Mouse (Mus musculus): ENCODE results near the gene Sys1. TPM values are rescaled to one million over a fixed set of nuclear protein-coding genes. Genes with fewer than 3 reads are reported as not detected.

The Sys1 gene
- polyA plus RNA-seq, 1 experiment from 2014 or later, result 59.2 TPM

DNA sequence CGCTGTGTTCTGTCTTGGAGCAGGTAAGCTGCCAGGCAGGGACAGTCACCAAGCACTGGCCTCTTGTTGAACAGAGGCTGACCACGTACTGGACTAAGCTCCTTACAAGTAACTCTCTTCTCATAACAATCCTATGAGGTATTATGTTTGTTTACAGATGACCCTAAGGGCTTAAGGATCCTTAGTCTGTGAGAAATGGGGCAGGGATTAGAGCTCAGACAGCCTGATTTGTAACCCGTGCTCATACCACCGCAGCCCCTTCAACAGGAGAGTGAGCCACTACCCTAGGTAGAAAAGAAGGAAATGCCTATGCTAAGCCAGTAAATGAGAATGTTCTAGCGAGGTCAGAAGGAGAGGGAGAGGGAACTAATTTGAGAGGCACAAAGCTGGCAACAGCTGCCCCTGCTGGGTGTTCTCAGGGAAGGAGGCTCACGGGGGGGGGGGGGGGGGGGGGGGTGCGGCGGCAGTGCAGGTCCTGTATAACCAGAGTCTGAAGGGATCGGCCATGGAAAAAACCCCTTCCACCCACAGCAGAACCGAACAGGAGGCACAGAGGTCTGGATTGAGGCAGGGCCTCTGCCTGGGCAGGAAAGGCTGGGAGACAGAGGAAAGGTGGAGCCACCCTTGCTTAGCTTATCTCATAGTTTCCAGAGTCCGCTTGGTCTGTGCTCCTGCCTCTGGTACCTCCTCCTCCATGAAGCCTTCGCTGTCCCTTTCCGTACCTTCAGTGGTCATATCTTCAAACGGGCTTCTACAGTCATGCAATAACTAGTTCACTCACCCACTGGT is 55.6 kb downstream of the Sys1 start:
- H3K9me3 ChIP-seq (replicated peaks), result no peaks in the 10 kb centered on the region
- WGBS, result 60% methylated on average over 14 of the region's 14 CpGs
- no peak for ATAC-seq (replicated peaks; ENCODE audit: low FRiP score)
- H3K4me3 ChIP-seq (replicated peaks), result no peak overlapping the region
- no peak overlapping the region for H3K4me2 ChIP-seq
- H3K27me3 ChIP-seq, result no peaks in the 10 kb centered on the region
- H3K9ac ChIP-seq, result no peak overlapping the region
- peaks cover 9% of the 10 kb centered on the region for H3K36me3 ChIP-seq
- H3K27ac ChIP-seq, result no peak overlapping the region
- H3K4me1 ChIP-seq, result 0 out of 2 replicates have a peak, but pooled peaks cover 17% of the 10 kb centered on the region

DNA sequence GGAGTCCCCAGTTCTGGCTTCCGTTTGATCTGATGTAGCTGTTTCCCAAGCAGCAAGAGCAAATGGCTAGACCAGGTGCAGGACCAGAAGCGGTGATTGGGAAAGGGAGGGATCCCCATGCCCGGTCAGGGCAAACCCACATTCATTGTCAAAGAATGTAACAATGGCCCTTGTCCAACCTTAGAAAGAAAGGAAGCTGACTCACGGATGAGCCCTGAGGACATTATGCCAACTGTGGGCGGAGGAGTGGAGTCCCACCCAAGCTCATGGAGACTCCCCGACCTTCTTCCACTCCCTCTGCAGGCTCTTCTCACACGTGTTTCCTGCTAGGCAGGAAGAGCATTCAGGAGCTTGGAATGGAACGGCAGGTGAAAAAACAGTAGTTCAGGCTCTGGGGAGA is 56.6 kb downstream of the Sys1 start:
- 61% methylated on average over 8 of the region's 8 CpGs for WGBS
- ATAC-seq (replicated peaks; ENCODE audit: low FRiP score), result no peak
- H3K36me3 ChIP-seq, result peaks cover 6% of the 10 kb centered on the region; the same call in 1 of the 2 replicates

DNA sequence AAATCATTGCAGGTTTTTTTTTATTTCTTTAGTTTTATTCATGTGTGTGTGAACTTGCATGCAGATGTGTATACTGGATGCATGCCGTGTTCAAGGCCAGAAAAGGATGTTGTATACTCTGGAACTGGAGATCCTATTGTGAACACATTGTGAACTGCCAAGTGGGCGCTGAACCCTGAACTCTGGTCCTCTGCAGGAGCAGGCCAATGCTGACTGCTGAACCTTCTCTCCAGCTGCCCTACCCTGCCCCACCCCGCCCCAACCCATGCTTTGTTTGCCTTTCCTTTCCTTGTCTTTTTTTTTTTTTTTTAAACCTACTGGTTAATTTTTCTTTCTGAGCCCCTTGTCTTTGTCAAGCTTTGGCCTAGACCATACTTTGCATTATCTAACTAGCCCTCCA is 58.2 kb downstream of the Sys1 start:
- no peak for ATAC-seq (replicated peaks; ENCODE audit: low FRiP score)
- H3K9me3 ChIP-seq (replicated peaks), result no peaks in the 10 kb centered on the region

More for the DNA sequence above, 56.6 kb downstream of the Sys1 start:
- Histone ChIP-seq H3K27me3 (no peaks in the 10 kb centered on the region), H3K4me1 (peaks cover 18% of the 10 kb centered on the region; the same call in 1 of the 2 replicates), H3K9me3 (replicated peaks) (no peaks in the 10 kb centered on the region), H3K4me3 (replicated peaks) (no peak overlapping the region), H3K9ac (no peak overlapping the region), H3K4me2 (no peak overlapping the region), H3K27ac (no peak overlapping the region)

DNA sequence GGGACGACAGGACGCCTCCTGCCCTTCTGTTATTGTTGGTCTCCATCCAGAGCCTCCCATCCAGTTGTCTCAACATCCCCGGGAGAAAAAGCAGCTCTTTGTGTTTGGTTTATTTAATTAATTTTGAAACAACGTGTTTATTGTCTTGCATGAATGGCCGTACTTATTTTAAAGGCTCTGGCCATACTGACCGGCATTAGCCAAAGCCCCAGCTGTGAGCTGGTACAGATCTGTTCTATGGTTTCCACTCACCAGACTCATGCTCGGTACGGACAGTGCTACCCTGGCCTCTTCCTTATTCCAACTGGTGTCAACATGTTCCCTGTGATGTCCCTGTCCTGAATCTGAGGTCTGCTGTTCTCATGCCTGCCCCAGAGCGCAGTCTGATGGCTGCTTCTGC is 59.1 kb downstream of the Sys1 start:
- H3K27ac ChIP-seq, result no peak overlapping the region
- WGBS, result 68% methylated on average over 9 of the region's 9 CpGs
- peaks cover 25% of the 10 kb centered on the region; the same call in 1 of the 2 replicates for H3K4me1 ChIP-seq
- no peak overlapping the region for H3K4me2 ChIP-seq
- H3K27me3 ChIP-seq, result no peaks in the 10 kb centered on the region
- H3K9ac ChIP-seq, result no peak overlapping the region
- H3K9me3 ChIP-seq (replicated peaks), result no peaks in the 10 kb centered on the region
- ATAC-seq (replicated peaks; ENCODE audit: low FRiP score), result no peak
- H3K36me3 ChIP-seq, result no peaks in the 10 kb centered on the region
- no peak overlapping the region for H3K4me3 ChIP-seq (replicated peaks)

More for the DNA sequence above, 58.2 kb downstream of the Sys1 start:
- no peaks in the 10 kb centered on the region for H3K36me3 ChIP-seq
- 76% methylated on average over 3 of the region's 3 CpGs for WGBS
- H3K27ac ChIP-seq, result no peak overlapping the region
- no peak overlapping the region for H3K4me3 ChIP-seq (replicated peaks)
- H3K4me1 ChIP-seq, result peaks cover 22% of the 10 kb centered on the region; the same call in 1 of the 2 replicates
- H3K9ac ChIP-seq, result no peak overlapping the region
- H3K4me2 ChIP-seq, result no peak overlapping the region
- no peaks in the 10 kb centered on the region for H3K27me3 ChIP-seq

DNA sequence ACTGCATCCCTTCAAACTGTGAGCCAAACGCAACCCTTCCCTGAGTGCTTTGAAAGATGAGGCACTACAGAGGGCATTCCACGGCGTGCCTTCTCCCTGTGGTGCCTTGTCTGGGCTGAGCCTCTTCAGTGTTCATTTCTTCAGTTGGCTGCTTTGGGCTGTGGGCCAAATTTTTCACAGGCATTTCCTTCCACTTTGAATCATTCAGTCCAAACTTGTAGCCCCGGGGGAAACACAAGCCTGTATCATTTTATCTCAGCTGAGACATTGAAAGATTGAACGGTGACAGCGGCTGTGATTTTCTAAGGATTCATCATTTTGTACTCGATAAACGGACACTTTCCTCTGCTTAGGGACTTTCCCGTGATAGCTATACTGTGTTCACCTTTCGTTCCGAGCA is 59.8 kb downstream of the Sys1 start:
- Histone ChIP-seq H3K27me3 (peaks cover 4% of the 10 kb centered on the region), H3K27ac (no peak overlapping the region), H3K4me2 (no peak overlapping the region), H3K4me1 (peaks cover 25% of the 10 kb centered on the region; the same call in 1 of the 2 replicates), H3K36me3 (no peaks in the 10 kb centered on the region), H3K9ac (no peak overlapping the region), H3K4me3 (replicated peaks) (no peak overlapping the region), H3K9me3 (replicated peaks) (no peaks in the 10 kb centered on the region)
- 85% methylated on average over 11 of the region's 11 CpGs for WGBS
- ATAC-seq (replicated peaks; ENCODE audit: low FRiP score), result no peak

DNA sequence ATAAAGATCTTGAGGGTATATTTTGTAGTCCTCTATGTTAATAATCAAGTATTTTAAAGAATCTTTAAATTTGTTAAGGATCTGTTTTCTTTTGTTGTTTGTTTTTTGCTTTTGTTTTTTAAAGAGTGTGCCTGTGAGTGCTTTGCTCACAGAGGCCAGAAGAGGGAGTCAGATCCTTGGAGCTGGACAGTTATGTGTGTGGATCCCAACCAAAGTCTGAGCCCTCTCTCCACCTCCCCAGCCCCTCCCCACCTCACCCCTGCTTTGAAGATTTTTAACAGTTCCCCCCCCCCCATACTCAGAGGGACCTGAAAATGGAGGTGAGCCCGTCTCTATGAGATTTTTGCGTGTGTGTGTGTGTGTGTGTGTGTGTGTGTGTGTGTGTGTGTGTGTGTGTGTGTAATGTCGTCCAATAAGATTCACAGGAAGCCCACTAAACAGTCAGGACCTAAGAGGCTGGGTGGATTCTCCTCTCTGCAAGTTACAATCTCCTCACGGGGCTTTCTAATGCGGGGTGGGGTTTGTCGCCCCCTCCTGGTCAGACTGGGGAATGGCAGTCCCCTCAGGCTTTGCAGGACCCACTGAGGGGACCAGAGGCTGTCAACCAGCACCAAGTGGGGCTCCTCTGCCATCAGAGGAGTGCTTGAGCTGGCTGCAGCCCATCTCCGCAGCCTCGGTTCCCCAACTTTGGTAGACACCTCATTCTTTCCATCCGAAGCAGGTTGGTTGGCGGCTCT is 60.9 kb downstream of the Sys1 start:
- Histone ChIP-seq H3K9ac (no peak overlapping the region), H3K4me1 (peaks cover 30% of the 10 kb centered on the region), H3K27me3 (peaks cover 12% of the 10 kb centered on the region), H3K36me3 (no peaks in the 10 kb centered on the region), H3K4me3 (replicated peaks) (no peak overlapping the region), H3K9me3 (replicated peaks) (no peaks in the 10 kb centered on the region), H3K4me2 (no peak overlapping the region), H3K27ac (no peak overlapping the region)
- 34% methylated on average over 10 of the region's 10 CpGs for WGBS
- ATAC-seq (replicated peaks; ENCODE audit: low FRiP score), result no peak

DNA sequence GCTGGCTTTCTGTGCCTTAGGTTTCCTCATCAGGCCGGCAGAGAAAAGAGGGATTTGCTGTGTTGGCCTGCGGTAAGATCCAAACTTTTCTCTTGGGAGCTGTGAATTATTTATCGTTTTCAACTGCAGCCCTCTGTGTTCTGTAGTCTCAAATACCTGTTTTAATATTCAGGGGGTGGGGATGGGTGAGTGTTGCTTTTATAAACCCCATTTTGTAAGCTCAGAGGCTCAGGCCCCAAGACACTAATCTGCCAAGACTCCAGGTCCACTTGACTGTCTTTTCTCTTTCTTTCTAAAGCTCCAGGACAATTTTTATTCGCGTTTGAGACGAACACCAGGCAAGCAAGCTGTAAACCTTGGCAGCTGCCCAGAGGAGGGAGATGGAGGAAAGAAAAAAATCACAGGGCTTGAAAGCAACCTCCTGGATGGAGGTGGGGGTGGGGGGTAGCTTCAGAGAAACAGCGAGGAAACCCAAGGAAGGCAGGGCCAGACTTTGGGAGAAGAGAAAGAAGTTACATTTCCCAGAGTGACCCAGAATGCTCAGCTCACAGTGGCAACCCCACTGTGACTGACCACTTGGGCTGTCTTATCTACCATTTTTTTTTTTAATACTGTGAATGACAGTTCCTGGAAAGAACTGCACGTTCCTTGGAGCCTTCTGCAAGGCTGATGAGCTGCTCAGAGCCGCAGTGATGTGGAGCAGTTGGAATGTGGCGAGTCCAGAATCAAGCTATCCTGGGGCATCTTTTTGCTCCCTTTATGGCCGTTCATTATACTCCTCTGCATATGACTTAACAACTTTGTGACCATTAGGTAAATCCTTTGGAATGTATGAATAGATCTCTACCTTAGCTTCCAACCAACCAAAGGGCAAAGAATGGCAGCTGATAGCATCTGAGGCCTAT is 61.8 kb downstream of the Sys1 start:
- H3K27me3 ChIP-seq, result peaks cover 12% of the 10 kb centered on the region
- no peaks in the 10 kb centered on the region for H3K36me3 ChIP-seq
- no peak overlapping the region for H3K4me3 ChIP-seq (replicated peaks)
- WGBS, result 47% methylated on average over 11 of the region's 11 CpGs
- no peaks in the 10 kb centered on the region for H3K9me3 ChIP-seq (replicated peaks)
- H3K4me1 ChIP-seq, result peaks cover 27% of the 10 kb centered on the region
- peak overlapping the region; percentile 48; the same call in 1 of the 2 replicates for H3K27ac ChIP-seq
- ATAC-seq (replicated peaks; ENCODE audit: low FRiP score), result no peak
- H3K4me2 ChIP-seq, result no peak overlapping the region
- no peak overlapping the region for H3K9ac ChIP-seq

DNA sequence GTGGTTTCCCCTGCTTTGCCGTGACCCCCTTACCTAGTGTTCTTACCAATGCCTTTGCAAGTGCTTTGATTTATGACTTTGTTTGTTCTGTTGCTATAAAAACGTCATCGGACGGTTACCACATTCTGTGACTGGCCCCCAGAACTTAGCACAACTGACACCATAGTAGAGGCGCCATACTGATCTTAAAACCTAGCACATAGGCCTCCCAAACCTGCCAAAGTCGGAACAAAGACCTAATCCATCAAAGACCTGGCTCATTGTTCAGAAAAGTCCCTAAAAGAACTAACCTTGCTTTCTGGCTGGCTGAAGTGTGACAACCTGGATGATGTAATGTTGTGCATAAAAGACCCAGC is 62.4 kb downstream of the Sys1 start:
- H3K27ac ChIP-seq, result peak overlapping the region; percentile 48; the same call in 1 of the 2 replicates
- H3K36me3 ChIP-seq, result no peaks in the 10 kb centered on the region

DNA sequence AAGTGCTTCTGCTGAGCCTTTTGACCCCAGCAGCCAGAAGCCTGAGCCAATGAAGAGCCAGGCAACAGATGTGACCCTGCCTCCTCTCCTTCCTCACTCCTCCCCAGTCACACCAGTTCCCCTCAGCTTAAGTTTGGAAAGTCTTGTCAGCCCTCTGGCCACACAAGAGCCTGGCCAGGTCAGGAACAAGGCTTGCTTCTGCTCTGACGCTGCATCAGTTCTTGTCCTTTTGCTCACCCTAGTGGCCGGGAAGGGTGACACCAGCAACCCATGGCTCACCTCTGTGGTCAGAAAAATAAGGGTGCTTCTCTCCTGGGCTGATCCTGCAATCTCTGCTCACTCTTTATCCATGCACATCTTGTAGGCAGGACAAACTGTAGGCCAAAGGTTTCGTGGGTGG is 64.0 kb downstream of the Sys1 start:
- Histone ChIP-seq H3K36me3 (no peaks in the 10 kb centered on the region), H3K9ac (no peak overlapping the region), H3K4me3 (replicated peaks) (no peak overlapping the region), H3K9me3 (replicated peaks) (no peaks in the 10 kb centered on the region), H3K27me3 (peaks cover 12% of the 10 kb centered on the region), H3K4me2 (no peak overlapping the region), H3K27ac (no peak overlapping the region), H3K4me1 (peaks cover 24% of the 10 kb centered on the region)
- peak; percentile 66; the same call in 1 of the 2 replicates for ATAC-seq (replicated peaks; ENCODE audit: low FRiP score)
- 15% methylated on average over 3 of the region's 3 CpGs for WGBS

More for the DNA sequence above, 62.4 kb downstream of the Sys1 start:
- Histone ChIP-seq H3K9ac (no peak overlapping the region), H3K4me2 (no peak overlapping the region), H3K27me3 (peaks cover 12% of the 10 kb centered on the region), H3K4me3 (replicated peaks) (no peak overlapping the region), H3K9me3 (replicated peaks) (no peaks in the 10 kb centered on the region), H3K4me1 (peaks cover 24% of the 10 kb centered on the region)
- 36% methylated on average over 6 of the region's 6 CpGs for WGBS
- ATAC-seq (replicated peaks; ENCODE audit: low FRiP score), result no peak

DNA sequence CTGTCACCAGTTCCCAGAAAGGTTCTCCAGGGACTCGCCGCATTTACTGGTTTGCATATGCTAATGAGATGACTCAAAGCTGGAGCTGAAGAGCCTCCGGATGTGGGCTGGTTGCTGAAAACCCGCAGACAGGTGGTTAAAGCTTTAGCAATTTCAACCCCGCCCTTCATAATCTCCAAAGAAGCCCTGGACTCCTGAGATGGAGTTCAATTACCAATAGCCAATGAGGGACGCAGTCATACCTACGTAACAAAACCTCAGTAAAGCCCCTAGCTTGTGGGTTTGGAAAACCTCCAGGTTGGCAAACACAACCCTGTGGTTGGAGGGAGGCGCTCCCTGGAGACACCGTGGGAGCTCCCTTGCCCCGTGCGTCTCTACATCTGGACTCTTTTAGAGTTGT is 65.1 kb downstream of the Sys1 start:
- Histone ChIP-seq H3K9ac (no peak overlapping the region), H3K36me3 (no peaks in the 10 kb centered on the region), H3K4me3 (replicated peaks) (no peak overlapping the region), H3K4me2 (0 out of 2 replicates have a peak overlapping the region, but pooled peaks have one; percentile 9), H3K9me3 (replicated peaks) (no peaks in the 10 kb centered on the region), H3K27ac (no peak overlapping the region), H3K27me3 (peaks cover 12% of the 10 kb centered on the region), H3K4me1 (peaks cover 17% of the 10 kb centered on the region)
- WGBS, result 16% methylated on average over 11 of the region's 11 CpGs
- no peak for ATAC-seq (replicated peaks; ENCODE audit: low FRiP score)

DNA sequence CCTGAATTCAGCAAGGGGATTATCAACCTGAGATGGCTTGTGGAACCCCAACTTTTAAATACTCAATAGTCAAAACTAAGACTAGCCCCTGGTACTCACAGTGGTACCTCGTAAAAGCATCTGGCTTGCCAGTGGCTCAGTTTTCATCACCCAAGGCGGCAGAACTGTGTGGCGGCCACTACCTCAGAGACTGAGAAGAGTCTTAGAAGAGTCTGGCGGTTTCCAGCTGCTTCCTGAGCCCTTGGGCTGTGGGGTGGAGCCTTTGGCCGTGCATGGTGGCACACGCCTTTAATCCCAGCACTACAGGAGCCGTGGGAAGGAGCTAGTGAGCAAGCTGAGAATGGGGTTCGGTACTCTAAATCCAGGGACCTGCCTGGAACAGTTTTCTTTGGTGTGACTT is 65.5 kb downstream of the Sys1 start:
- no peak overlapping the region for H3K9ac ChIP-seq
- 27% methylated on average over 8 of the region's 8 CpGs for WGBS
- H3K9me3 ChIP-seq (replicated peaks), result no peaks in the 10 kb centered on the region
- ATAC-seq (replicated peaks; ENCODE audit: low FRiP score), result no peak
- peaks cover 12% of the 10 kb centered on the region for H3K27me3 ChIP-seq
- H3K4me1 ChIP-seq, result peaks cover 16% of the 10 kb centered on the region
- H3K4me2 ChIP-seq, result 0 out of 2 replicates have a peak overlapping the region, but pooled peaks have one; percentile 9
- H3K27ac ChIP-seq, result no peak overlapping the region
- no peaks in the 10 kb centered on the region for H3K36me3 ChIP-seq
- H3K4me3 ChIP-seq (replicated peaks), result no peak overlapping the region

All from kidney, embryonic 15.5 days (tissue).